Mouse (Mus musculus): ENCODE measurements around the gene Klf5.
A peak's percentile ranks its signal among the peaks of the same experiment; 100 is the strongest.

Gene Klf5

DNA sequence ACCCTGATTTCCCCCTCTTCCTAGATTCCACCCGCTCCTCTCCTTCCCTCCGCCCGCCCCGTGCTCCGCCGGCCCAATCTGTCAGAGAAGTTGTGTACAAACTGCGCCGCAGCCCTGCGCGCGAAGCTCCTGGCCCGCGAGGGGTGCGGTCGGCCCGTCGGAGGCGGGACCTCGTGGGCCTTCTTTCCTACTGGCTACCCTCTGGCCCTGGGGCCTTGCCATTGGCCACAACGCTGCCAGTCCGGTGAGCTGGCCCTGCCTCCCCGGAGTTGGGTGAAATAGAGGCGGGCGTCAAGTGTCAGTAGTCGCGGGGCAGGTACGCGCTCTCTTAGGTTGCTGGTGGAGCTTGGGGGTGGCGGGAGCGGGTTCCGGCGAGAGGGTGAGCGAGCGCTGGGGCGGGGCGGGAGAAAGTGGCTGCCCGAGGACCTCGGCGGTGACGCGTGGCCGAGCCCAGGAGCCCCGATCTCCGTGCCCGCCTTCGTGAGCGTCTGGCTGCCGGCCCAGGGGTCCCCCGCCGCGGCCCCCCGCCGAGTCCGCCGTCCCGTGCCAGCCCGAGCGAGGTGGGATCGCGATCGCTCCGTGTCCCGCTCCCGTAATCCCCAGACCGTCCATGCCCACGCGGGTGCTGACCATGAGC, at the start of gene Klf5:
TSS of gene Klf5 (plus strand) at position 307 of the 637 bp plus-strand sequence.
- DNase-seq: peak; percentile 93 to 95

DNA sequence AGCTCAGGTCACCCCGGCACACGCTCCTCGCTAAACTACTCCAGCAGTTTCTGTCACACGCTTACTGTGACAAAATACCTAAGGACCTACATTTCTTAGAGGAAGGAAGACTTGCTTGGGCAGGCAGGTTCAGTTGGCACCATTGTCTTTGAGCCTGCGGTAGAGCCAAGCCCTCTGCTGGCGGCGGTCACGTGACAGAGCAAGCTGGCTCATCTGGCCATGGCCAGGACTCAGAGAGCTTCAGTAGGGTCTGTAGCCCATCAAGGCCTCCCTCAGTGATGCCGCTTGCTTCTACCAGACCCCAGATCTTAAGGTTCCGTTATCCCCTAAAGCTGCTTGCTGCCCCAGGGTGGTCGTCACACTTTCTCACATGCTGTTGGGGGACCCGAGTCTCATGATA, 36.5 kb upstream of the Klf5 start:
- peak; percentile 6 to 20 for DNase-seq

DNA sequence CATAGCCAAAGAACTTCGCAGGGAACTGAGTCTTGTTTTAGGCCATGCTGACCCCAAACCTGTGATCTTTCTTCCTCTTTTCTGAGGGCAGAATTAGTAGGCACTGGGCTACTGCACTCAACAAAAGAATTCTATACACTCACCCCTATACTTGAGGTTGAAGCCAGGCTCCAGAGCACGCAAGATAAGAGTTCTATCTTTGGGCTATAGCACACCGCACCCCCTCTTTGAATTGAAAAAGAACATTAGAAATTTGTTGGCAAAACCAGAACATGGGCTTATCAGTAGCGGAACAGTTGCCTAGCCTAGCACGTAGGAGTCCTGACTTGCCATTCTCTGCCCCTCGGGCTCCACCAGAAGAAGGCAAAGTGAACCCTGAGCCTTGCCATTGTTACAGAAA, 34.7 kb upstream of the Klf5 start:
- no peak for DNase-seq

DNA sequence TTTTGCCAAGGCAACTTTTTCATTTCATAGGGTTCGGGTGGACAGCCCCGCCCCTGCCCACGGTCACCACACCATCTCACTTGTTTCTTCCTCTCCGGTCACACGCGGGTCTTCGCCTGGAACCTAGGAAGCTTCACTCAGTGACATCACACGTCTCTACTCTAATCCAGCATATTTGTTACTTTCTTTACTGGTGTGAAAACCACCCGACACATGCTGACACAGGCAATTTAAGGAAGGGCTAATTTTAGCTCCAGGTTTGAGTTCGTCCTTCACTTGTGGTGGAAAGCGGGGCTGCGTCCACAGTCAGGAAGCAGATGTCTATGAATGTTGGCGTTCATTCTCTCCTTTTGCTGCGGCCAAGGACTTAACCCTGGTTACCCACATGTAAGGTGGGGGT, 32.7 kb upstream of the Klf5 start:
- no peak for DNase-seq

DNA sequence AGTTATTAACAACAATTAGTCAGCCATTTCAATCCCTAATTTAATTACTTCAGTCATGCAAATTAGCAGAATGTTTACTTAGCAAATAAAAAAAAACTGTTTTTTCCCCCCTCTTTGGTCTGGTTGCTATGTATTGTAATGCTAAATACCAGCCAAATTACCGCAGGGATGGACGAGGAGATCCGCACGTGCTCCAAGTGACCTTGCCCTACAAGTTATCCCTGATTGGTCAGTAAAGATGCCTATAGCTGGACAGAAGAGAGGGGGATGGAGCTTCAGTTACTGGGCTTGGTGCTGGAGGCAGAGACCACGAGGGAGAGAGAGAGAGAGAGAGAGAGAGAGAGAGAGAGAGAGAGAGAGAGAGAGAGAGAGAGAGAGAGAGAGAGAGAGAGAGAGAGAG, 31.7 kb upstream of the Klf5 start:
- DNase-seq: no peak

DNA sequence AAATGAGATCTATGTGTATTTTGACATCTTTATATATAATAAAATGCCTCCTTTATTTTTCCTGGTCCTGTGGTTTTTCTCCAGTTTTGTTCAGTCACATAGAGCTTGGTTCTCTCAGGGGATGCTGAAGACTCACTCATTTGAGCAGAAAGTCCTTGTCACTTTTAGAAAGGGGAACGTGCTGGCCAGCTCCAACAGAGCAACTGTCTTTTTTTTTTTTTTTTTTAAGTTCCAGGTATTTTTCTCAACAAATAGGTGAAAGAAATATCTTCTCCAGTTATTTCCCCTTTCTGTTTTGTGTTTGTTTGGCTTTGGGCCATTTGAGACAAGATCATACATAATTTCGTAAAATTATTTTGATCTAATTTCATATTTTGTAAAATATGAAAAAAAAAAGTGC, 24.4 kb upstream of the Klf5 start:
- no peak for DNase-seq

DNA sequence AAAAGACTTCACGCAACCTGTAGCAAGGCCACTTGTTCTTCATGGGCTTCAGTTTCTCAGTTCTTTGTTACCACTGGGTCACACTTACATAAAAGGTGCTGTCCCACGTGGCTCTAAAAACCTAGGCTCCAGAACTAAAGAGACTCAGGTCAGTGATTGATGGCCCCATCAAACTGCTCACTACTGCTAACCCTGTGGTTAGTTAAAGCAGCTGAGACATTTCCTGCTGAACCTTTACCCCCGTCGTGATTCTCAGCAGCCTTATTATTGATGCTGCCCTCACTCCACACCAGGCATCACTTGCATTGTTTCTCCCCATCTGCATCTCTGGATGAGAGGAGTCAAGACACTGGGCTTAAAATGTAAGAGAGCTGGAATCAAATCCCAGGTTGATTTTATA, 22.7 kb upstream of the Klf5 start:
- no peak for DNase-seq

DNA sequence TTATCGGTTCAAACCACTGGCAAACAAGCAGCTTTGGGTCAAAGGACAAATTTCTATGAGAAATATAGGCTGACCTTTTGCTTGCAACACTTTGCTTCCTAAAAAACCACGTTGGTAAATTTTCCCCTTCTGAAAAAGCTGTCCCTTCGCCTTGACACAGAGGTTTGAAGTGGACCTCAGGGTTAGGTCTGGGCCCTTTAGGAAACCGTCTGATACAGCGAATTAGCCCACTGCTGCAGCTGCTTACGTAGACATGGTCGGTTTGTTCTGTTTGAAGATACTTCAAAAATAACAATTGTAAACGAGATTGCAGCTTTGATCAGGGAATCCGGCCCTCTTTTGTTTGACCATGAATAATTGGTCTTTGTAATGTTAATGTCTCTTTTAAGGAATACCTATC, 20.2 kb upstream of the Klf5 start:
- DNase-seq: no peak

DNA sequence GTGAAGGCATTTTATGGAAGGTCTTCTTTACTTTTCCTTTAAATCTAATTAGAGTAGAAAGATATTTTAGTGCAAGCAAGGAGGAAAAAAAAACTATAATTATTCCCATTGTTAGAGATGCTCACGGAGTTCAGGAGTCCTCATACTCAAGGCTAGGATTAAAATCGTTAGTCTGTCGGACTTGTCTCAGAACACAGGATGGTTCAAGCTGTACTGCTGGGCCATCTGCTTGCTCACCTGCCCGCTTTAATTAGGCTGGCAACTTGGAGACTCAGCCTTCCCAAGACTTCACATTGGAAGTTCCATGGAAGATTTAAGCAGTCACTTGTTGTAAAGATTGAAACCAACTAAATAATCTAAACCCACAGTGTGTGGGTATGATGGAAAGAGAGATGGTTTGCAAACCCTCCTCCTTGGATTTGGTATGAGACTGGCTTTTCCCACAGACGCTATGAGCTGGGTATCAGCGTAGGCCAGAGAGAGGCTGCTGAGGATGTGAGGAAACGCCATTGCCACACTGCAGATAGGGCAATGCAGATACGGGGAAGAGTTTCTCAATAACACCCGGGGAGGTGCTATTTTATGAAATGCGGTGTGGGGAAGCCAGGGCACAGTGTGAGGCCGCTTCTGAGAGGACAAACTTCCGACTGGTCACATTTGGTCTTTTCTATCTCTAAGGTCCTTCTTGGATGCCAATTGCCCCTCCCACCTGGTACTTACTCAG, 19.6 kb upstream of the Klf5 start:
- DNase-seq: peak; percentile 15 to 51

DNA sequence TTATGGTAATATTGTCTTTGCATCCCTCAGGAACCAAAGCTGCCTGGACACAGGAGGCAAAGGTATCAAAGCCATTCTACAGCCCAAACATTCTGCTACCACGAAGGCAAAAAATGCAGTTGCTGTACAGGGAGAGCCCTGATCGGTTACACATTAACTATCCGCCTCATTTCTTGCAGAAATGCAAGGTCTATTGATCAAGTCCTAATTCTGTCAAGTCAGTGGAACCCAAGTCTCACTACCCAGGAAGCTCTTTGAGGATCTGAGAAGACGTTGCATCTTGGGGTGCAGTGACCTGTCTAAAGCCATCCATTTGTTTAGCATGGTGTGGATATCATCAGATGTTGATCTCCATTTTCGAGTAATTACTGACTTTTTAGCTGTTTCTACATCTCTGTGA, 18.1 kb upstream of the Klf5 start:
- DNase-seq: no peak

DNA sequence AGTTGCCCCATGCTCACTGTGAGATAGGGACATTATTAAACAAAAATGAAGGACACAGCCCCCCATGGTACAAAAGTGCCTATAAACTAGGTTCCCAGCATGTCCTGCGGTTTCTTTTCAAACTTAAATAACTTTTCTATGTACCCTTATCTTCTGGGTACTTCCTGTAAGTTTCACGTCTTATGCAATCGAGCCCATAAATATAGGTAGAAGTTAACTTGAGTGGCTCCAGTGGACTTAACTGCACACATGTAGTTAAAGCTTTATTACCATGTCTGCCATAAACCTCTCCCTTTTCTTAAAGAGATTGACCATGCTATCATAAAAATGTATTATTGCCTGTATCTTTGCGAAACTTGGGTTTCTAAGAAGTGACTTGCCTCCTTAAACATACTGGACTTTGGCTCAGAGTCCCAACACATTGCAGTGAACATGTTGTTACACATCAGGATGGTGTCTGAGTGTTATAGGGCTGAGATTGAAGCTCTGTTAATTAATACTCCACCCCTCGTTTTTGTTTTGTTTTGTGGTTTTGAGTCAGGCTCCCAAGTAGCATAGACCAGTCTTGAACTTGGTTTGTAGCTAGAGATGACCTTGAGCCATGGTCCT, 17.6 kb upstream of the Klf5 start:
- no peak for DNase-seq

DNA sequence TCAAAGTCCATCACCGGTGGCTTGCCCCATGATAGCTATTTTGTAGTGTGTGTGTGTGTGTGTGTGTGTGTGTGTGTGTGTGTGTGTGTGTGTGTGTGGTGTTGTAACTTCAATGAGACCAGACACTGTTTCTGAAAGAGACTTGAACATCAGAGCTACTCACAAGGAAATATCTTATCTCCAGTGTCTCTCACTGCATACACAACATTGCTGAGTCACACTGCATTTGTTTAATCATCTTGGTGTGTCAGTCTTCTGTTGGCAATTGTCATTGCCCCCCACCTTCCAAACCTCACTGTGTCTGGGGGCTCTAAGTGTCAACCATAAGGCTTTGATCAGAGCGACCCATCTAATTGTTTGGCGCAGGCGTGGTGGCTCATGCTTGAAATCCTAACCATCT, 13.0 kb upstream of the Klf5 start:
- DNase-seq: no peak

DNA sequence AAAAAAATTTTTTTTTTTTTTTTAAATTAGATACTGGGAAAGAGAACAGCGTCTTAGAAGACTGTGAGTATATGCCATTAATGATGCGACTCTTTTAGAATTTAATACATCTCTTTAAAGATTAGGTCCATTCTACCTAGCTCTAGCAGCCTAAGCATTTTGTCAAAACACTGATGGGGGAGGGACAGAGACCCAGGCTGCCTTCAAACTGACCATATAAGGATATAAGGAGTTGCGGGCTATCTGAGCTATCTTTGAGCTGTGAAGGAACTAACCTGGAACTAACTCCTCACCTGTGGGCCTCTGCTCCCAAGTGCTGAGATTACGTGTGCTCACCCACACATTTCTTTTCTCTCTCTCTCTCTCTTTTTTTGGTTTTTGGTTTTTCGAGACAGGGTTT, 6.3 kb upstream of the Klf5 start:
- DNase-seq: no peak

DNA sequence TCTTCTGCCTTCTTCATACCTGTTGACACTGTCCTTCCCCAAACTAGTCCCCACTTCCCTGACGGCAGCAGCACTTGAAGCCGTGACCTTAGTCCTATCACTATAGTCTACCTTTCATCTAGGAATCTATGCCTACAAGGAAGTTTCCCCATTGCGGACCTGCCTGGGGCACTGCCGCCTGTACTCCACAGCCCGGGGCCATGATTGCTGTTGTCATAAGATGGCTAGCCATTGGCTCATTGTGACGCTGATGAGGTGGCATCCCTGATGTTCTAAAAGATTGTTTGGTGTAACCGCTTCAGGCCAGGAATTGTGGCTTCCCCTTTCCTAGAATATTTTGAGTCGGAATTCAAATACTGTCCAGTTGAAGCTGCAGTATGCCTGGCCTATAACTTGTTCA, 4.1 kb upstream of the Klf5 start:
- no peak for DNase-seq

DNA sequence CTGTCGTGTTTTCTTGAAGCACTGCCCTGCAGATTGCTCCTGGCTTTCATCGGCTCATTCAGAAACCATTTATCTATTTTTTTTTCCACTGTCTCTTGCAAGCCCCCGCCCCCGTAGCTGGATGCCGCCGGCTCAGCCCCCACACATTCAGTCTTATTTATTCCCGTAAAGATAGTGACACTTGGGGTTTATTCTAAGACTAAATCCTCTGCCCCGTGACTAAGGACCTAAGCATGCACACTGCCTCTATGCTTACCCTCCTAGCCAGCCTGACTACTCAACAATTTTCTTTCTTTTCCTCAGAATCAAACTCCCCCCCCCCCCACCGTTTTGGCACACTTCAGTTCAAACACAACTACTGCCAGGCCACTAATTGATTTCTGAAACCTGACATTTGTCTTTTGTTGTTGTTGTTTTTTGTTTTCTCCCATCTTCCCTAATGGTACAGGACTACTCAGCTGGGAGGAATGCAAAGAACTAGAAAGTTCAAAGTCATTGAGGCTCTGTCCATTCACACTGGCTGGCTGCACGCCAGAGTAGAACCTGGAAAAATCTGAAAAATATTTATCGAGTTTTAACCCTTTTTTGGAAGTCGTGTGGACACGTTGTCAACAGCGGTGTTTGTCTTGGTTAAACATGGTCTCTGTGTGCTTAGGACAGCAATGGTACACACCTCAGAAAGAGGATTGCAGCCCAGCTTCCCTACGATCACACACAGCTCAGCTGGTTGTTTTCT, 2.7 kb upstream of the Klf5 start:
- no peak for DNase-seq

DNA sequence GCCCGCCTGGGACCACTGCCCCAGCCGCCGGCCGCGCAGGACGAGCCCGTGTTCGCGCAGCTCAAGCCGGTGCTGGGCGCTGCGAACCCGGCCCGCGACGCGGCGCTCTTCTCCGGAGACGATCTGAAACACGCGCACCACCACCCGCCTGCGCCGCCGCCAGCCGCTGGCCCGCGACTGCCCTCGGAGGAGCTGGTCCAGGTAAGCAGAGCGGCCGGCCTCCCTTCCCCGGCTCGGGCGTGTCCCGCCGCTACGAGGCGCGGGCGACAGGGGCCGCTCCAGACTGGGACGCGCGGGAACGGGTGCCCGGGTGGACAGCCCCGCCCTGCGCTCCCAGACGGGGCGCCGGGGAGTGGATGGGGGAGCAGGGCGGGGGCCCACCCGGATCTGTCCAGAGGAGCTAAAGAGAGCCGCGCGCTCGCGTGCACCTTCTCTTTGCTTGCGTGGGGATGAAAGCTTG, 561 bp downstream of the Klf5 start:
- DNase-seq: peak; percentile 62 to 72

DNA sequence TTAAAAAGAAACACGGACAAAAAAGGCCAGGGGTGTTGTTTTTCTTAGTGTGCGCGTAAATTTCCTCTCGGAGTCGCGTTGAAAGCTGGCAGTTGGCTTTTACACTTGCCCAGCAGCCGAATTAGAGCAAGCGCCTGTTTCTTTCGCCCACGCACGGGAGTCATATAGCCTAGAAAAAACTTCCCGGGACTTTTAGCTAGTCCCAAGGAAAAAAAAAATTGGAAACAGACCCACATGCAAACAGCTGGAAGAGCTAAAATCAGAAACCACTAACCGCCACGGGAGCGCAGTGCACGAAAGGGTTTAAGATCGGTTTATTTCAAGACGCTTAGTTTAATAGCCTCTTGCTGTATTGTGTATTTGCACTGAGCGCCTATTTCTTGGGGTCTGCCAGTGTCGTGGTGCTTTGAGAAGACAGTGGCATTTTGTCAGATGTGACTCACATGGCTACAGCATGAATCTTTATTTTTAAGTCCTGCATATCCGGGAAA, 1.3 kb downstream of the Klf5 start:
- DNase-seq: peak in 1 of 2 experiments; percentile 6

DNA sequence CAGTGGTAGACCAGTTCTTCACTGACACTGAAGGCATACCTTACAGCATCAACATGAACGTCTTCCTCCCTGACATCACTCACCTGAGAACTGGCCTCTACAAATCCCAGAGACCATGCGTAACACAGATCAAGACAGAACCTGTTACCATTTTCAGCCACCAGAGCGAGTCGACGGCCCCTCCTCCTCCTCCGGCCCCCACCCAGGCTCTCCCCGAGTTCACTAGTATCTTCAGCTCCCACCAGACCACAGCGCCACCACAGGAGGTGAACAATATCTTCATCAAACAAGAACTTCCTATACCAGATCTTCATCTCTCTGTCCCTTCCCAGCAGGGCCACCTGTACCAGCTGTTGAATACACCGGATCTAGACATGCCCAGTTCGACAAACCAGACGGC, 3.0 kb downstream of the Klf5 start:
- DNase-seq: no peak

DNA sequence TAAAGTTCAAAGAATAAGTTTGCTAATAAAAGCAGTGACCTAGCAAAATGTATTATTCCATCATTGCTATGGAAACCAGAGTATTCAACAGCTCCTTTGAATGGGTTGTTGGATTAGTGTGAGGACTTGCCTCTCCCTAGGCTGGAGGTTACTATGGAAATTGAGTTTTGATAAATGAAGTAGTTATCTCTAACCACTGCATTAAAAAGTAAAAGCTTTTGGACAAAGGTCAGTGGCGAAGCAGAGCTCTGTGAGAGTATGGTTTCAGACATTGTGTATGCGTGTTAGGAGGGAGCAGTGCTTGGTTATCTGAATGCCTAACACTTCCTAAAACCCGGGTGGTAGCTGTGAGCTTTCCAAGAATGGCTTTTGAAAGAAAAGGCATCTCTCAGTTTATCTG, 5.9 kb downstream of the Klf5 start:
- DNase-seq: no peak

DNA sequence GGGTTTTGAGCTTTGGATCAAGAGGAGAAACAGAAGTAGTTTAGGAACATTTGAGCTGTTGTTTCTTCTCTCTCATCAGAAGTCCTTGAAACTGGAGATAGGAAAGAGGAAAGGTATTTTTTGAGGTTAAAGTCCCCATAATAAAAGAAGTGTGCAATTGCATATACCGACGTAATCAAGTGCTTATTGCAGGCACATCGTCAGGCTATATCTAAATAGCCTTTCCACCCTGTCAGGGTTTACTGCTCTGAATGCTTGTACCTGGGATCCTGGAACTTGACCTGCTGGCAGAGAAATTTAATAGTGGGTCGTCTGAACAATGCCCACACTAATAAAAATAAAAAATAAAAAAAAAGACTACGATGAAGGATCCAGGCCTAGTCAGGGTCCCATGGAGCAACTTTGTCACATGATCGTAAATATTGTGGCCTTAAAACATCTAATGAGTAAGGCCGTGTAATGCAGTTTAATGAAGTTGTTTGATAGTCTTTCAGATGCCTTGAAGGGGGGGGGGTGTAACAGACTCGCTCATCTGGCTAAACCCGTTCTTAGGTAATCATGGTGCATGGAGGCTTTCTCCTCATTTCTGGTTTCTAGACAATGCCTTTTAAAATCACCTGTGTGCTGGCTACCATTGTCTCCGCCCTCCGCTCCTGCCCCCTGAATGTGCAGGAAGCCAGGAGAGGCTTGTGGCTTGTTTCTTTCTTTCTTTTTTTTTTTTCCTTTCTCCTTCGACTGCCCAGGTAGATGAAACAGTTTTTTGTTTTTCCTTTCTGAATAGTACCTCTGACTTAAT, 6.7 kb downstream of the Klf5 start:
- no peak for DNase-seq

DNA sequence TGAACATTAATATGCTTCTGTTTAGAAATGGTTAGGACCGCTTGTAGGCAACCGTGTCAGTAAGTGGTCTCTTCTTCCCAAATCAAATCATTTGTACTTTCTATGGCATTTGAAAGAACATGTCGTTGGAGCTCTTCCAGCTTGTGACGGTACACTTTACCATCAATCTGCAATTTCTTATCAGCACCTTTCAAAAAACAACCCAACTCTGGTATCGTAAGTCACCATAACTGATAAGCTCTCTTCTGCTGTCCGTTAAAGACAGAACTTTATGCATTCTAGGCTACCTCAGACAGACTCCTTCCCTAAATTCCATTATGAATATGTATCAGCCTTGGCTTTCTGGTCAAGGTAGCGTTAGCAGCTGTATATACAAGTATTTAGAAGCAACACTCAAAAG, 7.9 kb downstream of the Klf5 start:
- no peak for DNase-seq

DNA sequence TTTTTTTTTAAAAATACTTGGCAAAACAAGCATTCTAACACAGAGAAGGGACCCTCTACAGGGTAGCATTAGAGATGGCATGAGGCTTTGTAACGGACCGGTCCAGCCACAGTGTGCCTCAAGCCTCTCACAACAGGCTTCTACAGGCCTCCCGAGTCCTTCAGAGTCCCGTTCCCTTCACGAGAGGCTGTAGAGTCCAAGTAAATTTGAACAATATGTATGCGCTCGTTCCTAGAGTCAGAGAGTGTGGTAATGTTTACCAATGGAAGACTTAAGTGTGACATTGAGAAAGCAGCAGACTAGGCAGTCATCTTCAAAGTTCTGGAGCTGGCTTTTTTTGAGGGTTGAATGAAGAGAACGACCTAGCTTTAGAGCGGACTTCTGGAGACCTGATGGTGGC, 11.1 kb downstream of the Klf5 start:
- DNase-seq: no peak

DNA sequence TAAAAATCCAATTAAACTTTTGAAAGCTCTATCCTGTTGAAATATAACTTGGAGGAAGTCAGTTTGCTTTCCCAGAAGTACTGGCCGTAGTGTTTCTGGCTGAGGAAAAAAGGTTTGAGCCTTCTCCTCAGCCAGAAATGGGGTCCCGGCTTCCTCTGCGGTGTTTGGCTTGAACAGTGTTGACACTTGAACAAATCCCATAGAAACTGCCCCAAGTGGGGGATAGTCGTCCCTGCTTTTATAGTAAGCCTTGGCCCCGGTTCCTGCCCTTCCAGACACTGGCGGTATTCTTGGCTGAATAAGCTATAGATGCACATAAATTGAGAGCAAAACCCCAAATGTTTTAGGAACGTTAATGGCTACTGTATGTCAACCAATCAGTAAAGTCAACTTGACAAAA, 11.9 kb downstream of the Klf5 start:
- DNase-seq: no peak

Measured in cerebellum, postnatal 14 days (tissue).